Mouse (Mus musculus) small intestine, adult 10 weeks (tissue): ENCODE results near the gene Sh2d1a. TPM values are rescaled to one million over a fixed set of nuclear protein-coding genes. Genes with fewer than 3 reads are reported as not detected.

Experiments
- polyA plus RNA-seq: library from polyadenylated mRNA; stranded (reverse); fragments of 350-450 nt; fragmentation: Illumina TruSeq; extraction: RNeasy Lipid Tissue Mini Kit (QIAGEN cat#74804); gene quantifications from one replicate; pipeline ENCODE4 v1.2.3, GENCODE M21; 2014; ENCODE audit warnings: low replicate concordance

Sh2d1a gene
- not detected for polyA plus RNA-seq

DNA sequence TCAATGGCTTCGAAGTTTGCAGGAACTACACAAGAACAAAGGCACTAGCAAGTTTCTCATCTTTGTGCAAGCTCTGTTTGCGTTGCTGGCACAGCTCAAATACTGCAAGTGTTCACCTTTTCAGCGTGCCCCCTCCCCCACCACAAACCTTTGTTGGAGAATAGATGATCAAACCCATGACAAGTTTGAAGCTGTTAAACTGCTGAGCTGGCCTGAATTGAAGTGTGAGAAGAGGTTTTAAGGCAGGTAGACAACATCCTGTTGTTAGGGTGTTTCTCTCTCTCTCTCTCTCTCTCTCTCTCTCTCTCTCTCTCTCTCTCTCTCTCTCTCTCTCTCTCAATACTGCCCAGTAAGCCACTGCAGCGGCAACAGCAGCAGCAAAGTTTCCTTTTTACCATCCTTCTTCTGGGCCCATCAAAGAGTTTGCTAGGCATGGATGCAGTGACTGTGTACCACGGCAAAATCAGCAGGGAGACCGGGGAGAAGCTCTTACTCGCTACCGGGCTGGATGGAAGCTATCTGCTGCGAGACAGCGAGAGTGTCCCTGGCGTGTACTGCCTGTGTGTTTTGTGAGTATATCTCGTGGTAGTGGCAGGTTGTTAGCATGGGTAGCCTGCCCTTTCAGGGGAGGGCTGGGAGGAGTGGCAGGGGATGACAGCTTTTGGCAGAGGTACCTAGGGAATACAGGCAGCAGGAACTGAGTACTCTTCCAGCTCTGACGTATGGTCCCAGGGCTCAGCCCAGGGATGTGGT lies at the start of gene Sh2d1a:
Sh2d1a (plus strand) TSS at position 163 of the 753 bp plus-strand sequence.

DNA sequence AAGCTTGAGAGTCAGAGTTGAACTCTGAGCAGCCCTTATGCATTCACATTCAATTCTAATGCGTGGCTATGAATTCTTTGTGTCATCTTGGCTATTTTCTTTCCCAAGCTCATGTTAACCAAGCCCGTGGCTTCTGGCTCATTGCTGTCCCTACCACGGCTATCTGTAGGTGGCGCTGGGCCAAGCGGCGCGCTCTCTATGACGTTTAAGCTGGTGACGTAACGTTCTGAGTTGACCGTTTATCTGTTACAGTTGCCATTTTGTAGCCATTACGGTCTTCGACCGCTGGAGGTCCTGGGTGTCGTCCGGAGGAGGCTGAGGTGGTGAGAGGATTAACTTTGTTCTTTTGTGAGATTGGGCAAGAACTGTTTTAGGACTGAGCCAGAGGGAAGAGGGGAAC lies 12.8 kb upstream of the Sh2d1a start, which contains the start of gene Tex13c2:
Tex13c2 (plus strand) TSS at position 246 of the 400 bp plus-strand sequence.

Other genes starting within 250 kb of the Sh2d1a start
- gene Tex13c2, start 12.8 kb upstream of the Sh2d1a start, polyA plus RNA-seq = not detected